Mouse (Mus musculus) MEL (cell line): ENCODE results near the gene Me3. TPM values are rescaled to one million over a fixed set of nuclear protein-coding genes. Genes with fewer than 3 reads are reported as not detected.

ENCODE experiments used
- DNase-seq: peaks from one replicate; pipeline ENCODE4 v3.0.0; 2011; ENCODE audit warnings: low read depth, low spot score
- H3K27ac ChIP-seq: 2 replicates; pipeline ENCODE4 v1.5.1; 2012; ENCODE audit warnings: low read depth, mild to moderate bottlenecking, control low read depth, low read length, moderate library complexity; ENCODE audit not compliant: control insufficient read depth
- H3K27me3 ChIP-seq, 2 experiments: fragments of 150-350 bp in 1 of 2; sonication (generic) in 1 of 2; 2 replicates each; pipeline ENCODE4 v1.6.1; 2012; ENCODE audit warnings: low read length in 2 of 2, mild to moderate bottlenecking in 2 of 2, improper control_type of control experiment in 1 of 2, moderate library complexity in 1 of 2; ENCODE audit not compliant: insufficient read depth in 2 of 2, control insufficient read depth in 1 of 2
- H3K36me3 ChIP-seq, 2 experiments: 2 replicates each; pipeline ENCODE4 v1.6.1; 2012 to 2014; ENCODE audit warnings: low read length in 2 of 2, improper control_type of control experiment in 1 of 2, inconsistent platforms in 1 of 2, mild to moderate bottlenecking in 1 of 2; ENCODE audit not compliant: insufficient read depth in 2 of 2, control insufficient read depth in 1 of 2
- H3K4me1 ChIP-seq, 2 experiments: fragments of 150-350 bp in 1 of 2; sonication (generic) in 1 of 2; 2 replicates each; pipeline ENCODE4 v1.6.1; 2012; ENCODE audit warnings: low read length in 2 of 2, improper control_type of control experiment in 1 of 2, mild to moderate bottlenecking in 1 of 2; ENCODE audit not compliant: insufficient read depth in 2 of 2, control insufficient read depth in 1 of 2
- H3K4me3 ChIP-seq, 2 experiments: fragments of 150-350 bp in 1 of 2; sonication (generic) in 1 of 2; 2 replicates each; pipeline ENCODE4 v1.5.1; 2012; ENCODE audit warnings: low read depth in 2 of 2, low read length in 2 of 2, mild to moderate bottlenecking in 2 of 2, moderate library complexity in 2 of 2, control low read depth in 1 of 2, improper control_type of control experiment in 1 of 2; ENCODE audit not compliant: control insufficient read depth in 1 of 2, insufficient read depth in 1 of 2
- H3K79me2 ChIP-seq: 2 replicates; pipeline ENCODE4 v1.6.1; 2012; ENCODE audit warnings: mild to moderate bottlenecking, low read length, moderate library complexity; ENCODE audit not compliant: control insufficient read depth, poor library complexity, insufficient read depth
- H3K9ac ChIP-seq: 2 replicates; pipeline ENCODE4 v1.6.1; 2012; ENCODE audit warnings: low read depth, mild to moderate bottlenecking, control low read depth, low read length, moderate library complexity; ENCODE audit not compliant: control insufficient read depth, poor library complexity, severe bottlenecking
- H3K9me3 ChIP-seq: fragments of 150-350 bp; sonication (generic); replicated peaks from 2 replicates; pipeline ENCODE4 v1.6.1; 2012; ENCODE audit warnings: mild to moderate bottlenecking, low read length, improper control_type of control experiment, moderate library complexity; ENCODE audit not compliant: insufficient read depth
- BHLHE40 ChIP-seq: IDR thresholded peaks from 2 replicates; pipeline ENCODE4 v1.6.1; 2012; ENCODE audit warnings: low read depth, mild to moderate bottlenecking, inconsistent platforms, low read length, improper control_type of control experiment, borderline replicate concordance
- CHD2 ChIP-seq: IDR thresholded peaks from 2 replicates; pipeline ENCODE4 v1.6.1; 2011; ENCODE audit warnings: low read length, improper control_type of control experiment
- E2F4 ChIP-seq: IDR thresholded peaks from 2 replicates; pipeline ENCODE4 v1.6.1; 2011; ENCODE audit warnings: low read depth, low read length, improper control_type of control experiment, borderline replicate concordance
- ETS1 ChIP-seq: IDR thresholded peaks from 2 replicates; pipeline ENCODE4 v1.6.1; 2012; ENCODE audit warnings: low read depth, mild to moderate bottlenecking, inconsistent platforms, low read length, improper control_type of control experiment, moderate library complexity
- GABPA ChIP-seq: IDR thresholded peaks from 2 replicates; pipeline ENCODE4 v1.6.1; 2012; ENCODE audit warnings: low read depth, mild to moderate bottlenecking, inconsistent platforms, low read length, improper control_type of control experiment, moderate library complexity
- HCFC1 ChIP-seq: IDR thresholded peaks from 2 replicates; pipeline ENCODE4 v1.6.1; 2012; ENCODE audit warnings: low read depth, mild to moderate bottlenecking, inconsistent platforms, low read length, improper control_type of control experiment, moderate library complexity
- MAFK ChIP-seq: IDR thresholded peaks from 2 replicates; pipeline ENCODE4 v1.6.1; 2011; ENCODE audit warnings: low read depth, mild to moderate bottlenecking, low read length, improper control_type of control experiment, borderline replicate concordance
- MAZ ChIP-seq: IDR thresholded peaks from 2 replicates; pipeline ENCODE4 v1.6.1; 2012; ENCODE audit warnings: low read depth, mild to moderate bottlenecking, inconsistent platforms, low read length, improper control_type of control experiment
- MXI1 ChIP-seq: IDR thresholded peaks from 2 replicates; pipeline ENCODE4 v1.6.1; 2011; ENCODE audit warnings: mild to moderate bottlenecking, low read depth, low read length, improper control_type of control experiment
- MYC ChIP-seq: IDR thresholded peaks from 2 replicates; pipeline ENCODE4 v1.6.1; 2011; ENCODE audit warnings: low read depth, mild to moderate bottlenecking, low read length, improper control_type of control experiment, moderate library complexity
- NRF1 ChIP-seq: IDR thresholded peaks from 2 replicates; pipeline ENCODE4 v1.6.1; 2014; ENCODE audit warnings: low read depth, mild to moderate bottlenecking, inconsistent platforms, low read length, improper control_type of control experiment, moderate library complexity; ENCODE audit not compliant: poor library complexity, insufficient read depth, severe bottlenecking
- POLR2A ChIP-seq, 2 experiments: IDR thresholded peaks; 2 replicates each; pipeline ENCODE4 v1.6.1; 2011 to 2012; ENCODE audit warnings: low read length in 2 of 2, mild to moderate bottlenecking in 2 of 2, control low read depth in 1 of 2, improper control_type of control experiment in 1 of 2, low read depth in 1 of 2, moderate library complexity in 1 of 2; ENCODE audit not compliant: control insufficient read depth in 1 of 2, insufficient read depth in 1 of 2, poor library complexity in 1 of 2
- POLR2AphosphoS2 ChIP-seq: IDR thresholded peaks from 2 replicates; pipeline ENCODE4 v1.6.1; 2011; ENCODE audit warnings: low read length, improper control_type of control experiment
- RAD21 ChIP-seq: IDR thresholded peaks from 2 replicates; pipeline ENCODE4 v1.6.1; 2011; ENCODE audit warnings: mild to moderate bottlenecking, low read depth, low read length, improper control_type of control experiment
- SIN3A ChIP-seq: IDR thresholded peaks from 2 replicates; pipeline ENCODE4 v1.6.1; 2012; ENCODE audit warnings: low read length, improper control_type of control experiment, inconsistent platforms
- SMC3 ChIP-seq: IDR thresholded peaks from 2 replicates; pipeline ENCODE4 v1.6.1; 2011; ENCODE audit warnings: low read depth, low read length, improper control_type of control experiment
- TBP ChIP-seq: IDR thresholded peaks from 2 replicates; pipeline ENCODE4 v1.8.0; 2011; ENCODE audit warnings: low read depth, low read length, improper control_type of control experiment
- UBTF ChIP-seq: IDR thresholded peaks from 2 replicates; pipeline ENCODE4 v1.6.1; 2012; ENCODE audit warnings: low read depth, mild to moderate bottlenecking, inconsistent platforms, low read length, improper control_type of control experiment, moderate library complexity, borderline replicate concordance; ENCODE audit not compliant: insufficient read depth
- ZC3H11A ChIP-seq: IDR thresholded peaks from 2 replicates; pipeline ENCODE4 v1.6.1; 2012; ENCODE audit warnings: low read depth, mild to moderate bottlenecking, inconsistent platforms, low read length, improper control_type of control experiment
- ZKSCAN1 ChIP-seq: IDR thresholded peaks from 2 replicates; pipeline ENCODE4 v1.6.1; 2012; ENCODE audit warnings: low read depth, mild to moderate bottlenecking, inconsistent platforms, low read length, improper control_type of control experiment, moderate library complexity
- ZNF384 ChIP-seq: IDR thresholded peaks from 2 replicates; pipeline ENCODE4 v1.6.1; 2012; ENCODE audit warnings: low read depth, mild to moderate bottlenecking, inconsistent platforms, low read length, improper control_type of control experiment
- polyA plus RNA-seq, 2 experiments: library from polyadenylated mRNA; stranded (reverse) in 1 of 2; unstranded in 1 of 2; fragments of >175 nt in 1 of 2; fragments of >200 nt in 1 of 2; gene quantifications; 2 replicates each; pipeline versions ENCODE4 v1.2.1 to v1.2.4; 2012; ENCODE audit warnings: low replicate concordance in 2 of 2, low read depth in 1 of 2; ENCODE audit not compliant: insufficient read length in 2 of 2, insufficient read depth in 1 of 2, missing spikeins in 1 of 2
- total RNA-seq: library from RNA; depleted of rRNA; stranded (reverse); fragments of 300-350 nt; gene quantifications from 2 replicates; pipeline ENCODE4 v1.2.3, GENCODE M21; 2012

Me3 gene
- total and polyA plus RNA-seq, 3 experiments, result 0.35 TPM; not detected in 2

DNA sequence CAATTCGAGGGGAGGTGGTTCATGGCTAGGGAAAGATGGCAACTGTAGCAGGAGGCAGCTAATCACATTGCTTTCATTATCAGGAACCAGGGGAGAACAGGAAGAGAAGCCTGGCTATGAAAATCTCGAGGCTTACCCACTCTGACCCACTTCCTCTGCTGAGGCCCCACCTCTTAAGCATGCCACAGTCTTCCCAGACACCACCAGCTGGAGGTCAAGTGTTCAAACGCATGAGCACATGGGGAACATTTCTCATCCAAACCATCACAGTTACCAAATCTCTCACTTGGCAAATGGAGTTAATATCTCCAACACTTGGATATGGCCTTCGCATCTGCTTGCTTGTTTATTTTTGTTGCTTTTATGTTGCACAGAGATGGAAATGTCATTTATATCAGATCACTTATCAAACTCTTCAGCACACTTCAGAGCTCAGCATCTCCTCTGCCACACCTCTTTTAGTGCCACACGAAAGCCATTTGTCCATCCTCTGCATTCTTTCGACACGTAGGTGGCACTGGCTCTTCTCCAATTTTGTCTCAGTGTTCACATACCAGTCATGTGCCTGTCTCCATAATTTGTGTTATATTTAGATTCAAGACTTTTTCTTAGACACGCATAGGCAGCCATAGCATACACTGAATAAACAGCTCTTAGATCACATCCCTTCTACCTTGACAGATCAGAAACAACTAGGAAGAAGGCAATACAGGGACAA is 8.9 kb downstream of the Me3 start:
- no peak for TF ChIP-seq NRF1
- no peak for TF ChIP-seq MAZ
- no peak for TF ChIP-seq POLR2AphosphoS2
- no peak for TF ChIP-seq ZNF384
- TF ChIP-seq ETS1, result no peak
- TF ChIP-seq POLR2A (IDR thresholded peaks at IDR 0.05; ENCODE audit: control insufficient read depth in 1 of 2, insufficient read depth in 1 of 2, low read depth in 1 of 2, low read length in 2 of 2, poor library complexity in 1 of 2), result no peak
- no peak for TF ChIP-seq SIN3A
- no peak for TF ChIP-seq ZC3H11A
- no peak for DNase-seq
- H3K4me3 ChIP-seq, result no peak overlapping the region
- H3K27me3 ChIP-seq, result no peaks in the 10 kb centered on the region
- no peaks in the 10 kb centered on the region for H3K36me3 ChIP-seq
- no peaks in the 10 kb centered on the region for H3K79me2 ChIP-seq
- H3K9ac ChIP-seq, result no peak overlapping the region
- H3K27ac ChIP-seq, result no peak overlapping the region
- no peaks in the 10 kb centered on the region for H3K4me1 ChIP-seq
- no peaks in the 10 kb centered on the region for H3K9me3 ChIP-seq

DNA sequence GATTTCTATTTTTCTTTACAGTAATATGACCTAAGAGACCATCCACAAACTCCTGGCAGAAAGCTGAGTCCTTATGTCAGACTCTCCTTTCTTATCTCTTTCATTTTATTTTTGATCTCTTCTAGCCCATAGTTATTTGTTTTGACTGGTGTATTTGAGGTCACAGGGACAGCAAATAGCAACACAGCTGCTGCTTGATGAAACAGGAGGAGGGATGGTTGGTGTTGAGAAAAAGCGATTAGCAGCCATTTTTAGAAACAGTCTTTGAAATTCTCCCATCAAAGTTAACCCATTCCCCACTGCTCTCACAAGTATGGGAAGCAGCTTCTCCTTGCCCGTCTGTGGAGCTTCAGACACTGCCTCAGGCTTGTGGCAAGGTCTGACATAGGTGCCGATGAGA is 12.8 kb downstream of the Me3 start:
- Histone ChIP-seq H3K9me3 (no peaks in the 10 kb centered on the region), H3K27ac (no peak overlapping the region), H3K4me3 (no peak overlapping the region), H3K36me3 (no peaks in the 10 kb centered on the region), H3K4me1 (no peaks in the 10 kb centered on the region), H3K27me3 (no peaks in the 10 kb centered on the region), H3K79me2 (no peaks in the 10 kb centered on the region), H3K9ac (no peak overlapping the region)
- TF ChIP-seq SMC3 (no peak), BHLHE40 (no peak), GABPA (no peak), HCFC1 (no peak), RAD21 (no peak), MAZ (no peak), MAFK (no peak), CHD2 (no peak), POLR2A (IDR thresholded peaks at IDR 0.05; ENCODE audit: control insufficient read depth in 1 of 2, insufficient read depth in 1 of 2, low read depth in 1 of 2, low read length in 2 of 2, poor library complexity in 1 of 2) (no peak)
- no peak for DNase-seq

DNA sequence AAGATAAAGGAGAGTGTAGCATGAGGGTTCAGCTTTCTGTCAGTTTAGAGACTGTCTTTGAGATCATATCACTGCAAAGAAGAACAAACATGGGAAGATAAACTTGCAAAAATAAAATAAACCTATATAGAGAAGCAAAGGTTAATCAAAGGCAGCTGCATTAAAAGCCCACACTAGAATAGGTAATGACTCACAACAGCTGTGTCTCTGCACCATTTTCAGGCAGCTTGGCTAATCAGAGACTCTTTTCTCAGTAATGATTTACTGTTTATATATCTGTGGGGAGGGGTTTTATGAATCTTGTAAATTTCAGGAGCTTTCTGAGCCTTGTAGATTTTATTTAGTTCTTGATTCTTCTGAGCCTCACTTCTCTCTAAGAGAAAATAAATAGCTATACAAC is 15.7 kb downstream of the Me3 start:
- Histone ChIP-seq H3K27ac (no peak overlapping the region), H3K36me3 (no peaks in the 10 kb centered on the region), H3K9ac (no peak overlapping the region), H3K27me3 (no peaks in the 10 kb centered on the region), H3K9me3 (no peaks in the 10 kb centered on the region), H3K4me1 (no peaks in the 10 kb centered on the region)
- DNase-seq, result no peak
- TF ChIP-seq MXI1 (no peak), TBP (no peak), SIN3A (no peak), POLR2A (IDR thresholded peaks at IDR 0.05; ENCODE audit: control insufficient read depth in 1 of 2, insufficient read depth in 1 of 2, low read depth in 1 of 2, low read length in 2 of 2, poor library complexity in 1 of 2) (no peak), ZC3H11A (no peak), ZKSCAN1 (no peak), UBTF (no peak), E2F4 (no peak), MYC (no peak)
- TF ChIP-seq, all 39 proteins: peak for 0
- H3K79me2 ChIP-seq, result no peaks in the 10 kb centered on the region
- H3K4me3 ChIP-seq, result no peak overlapping the region
